Mouse (Mus musculus): ENCODE measurements around the gene Znrf2. TPM values are rescaled to one million over a fixed set of nuclear protein-coding genes. Genes with fewer than 3 reads are reported as not detected.
"Not testable (repeated sequence)": the region's sequence is repeated elsewhere in the genome, so short reads cannot be mapped to it uniquely, and the experiment has no call there.

Znrf2 gene
- total and polyA plus RNA-seq, 3 experiments, result 16.0 to 26.9 (median 18.3) TPM

GRCm38 (mm10) chr6:54819746-54820145 lies 3.0 kb downstream of the Znrf2 start:
- DNase-seq (ENCODE audit: extremely low read depth), result no peak
- dilution Hi-C loops (cut with MboI; ENCODE audit: extremely low pct_ligation_motif_present, extremely low pct_unique_long_range_greater_than_20kb, low sequenced_read_pairs), result no loop called here
- TF ChIP-seq NELFE (IDR thresholded peaks at IDR 0.05; ENCODE audit: low read depth, low read length), result no peak
- no peak for TF ChIP-seq RAD21 (IDR thresholded peaks at IDR 0.05; ENCODE audit: low read depth, low read length)
- TF ChIP-seq ELF1 (IDR thresholded peaks at IDR 0.05; ENCODE audit: low read depth, low read length), result no peak
- no peak for TF ChIP-seq E2F4 (IDR thresholded peaks at IDR 0.05; ENCODE audit: insufficient replicate concordance, low read depth, low read length)
- TF ChIP-seq ETS1 (conservative IDR thresholded peaks at IDR 0.05; ENCODE audit: low read depth, low read length), result no peak
- no peak for TF ChIP-seq PAX5 (IDR thresholded peaks at IDR 0.05; ENCODE audit: low read length)
- no peak for TF ChIP-seq ZC3H11A (IDR thresholded peaks at IDR 0.05; ENCODE audit: low read depth, low read length)
- no peak for TF ChIP-seq POLR2AphosphoS2 (IDR thresholded peaks at IDR 0.05; ENCODE audit: low read depth, low read length)
- TF ChIP-seq GABPA (IDR thresholded peaks at IDR 0.05; ENCODE audit: insufficient replicate concordance, low read depth, low read length), result no peak
- TF ChIP-seq BHLHE40 (IDR thresholded peaks at IDR 0.05; ENCODE audit: low read depth, low read length), result no peak
- no peak for TF ChIP-seq EP300 (IDR thresholded peaks at IDR 0.05; ENCODE audit: low read length)
- TF ChIP-seq JUN (IDR thresholded peaks at IDR 0.05; ENCODE audit: insufficient read depth, low read depth, low read length), result no peak
- no peak for TF ChIP-seq MAX (IDR thresholded peaks at IDR 0.05; ENCODE audit: low read length)
- TF ChIP-seq RCOR1 (conservative IDR thresholded peaks at IDR 0.05; ENCODE audit: low read depth, low read length), result no peak
- TF ChIP-seq MAZ (IDR thresholded peaks at IDR 0.05; ENCODE audit: low read depth, low read length), result no peak
- TF ChIP-seq NRF1 (IDR thresholded peaks at IDR 0.05; ENCODE audit: low read depth, low read length), result no peak
- no peak for TF ChIP-seq ZNF384 (IDR thresholded peaks at IDR 0.05; ENCODE audit: low read depth, low read length)
- TF ChIP-seq IRF4 (IDR thresholded peaks at IDR 0.05; ENCODE audit: low read depth, low read length), result no peak
- in situ Hi-C loops (cut with MboI; ENCODE audit: low pct_ligation_motif_present, low pct_unique_long_range_greater_than_20kb, low sequenced_read_pairs), result loop anchor here (10.0 kb wide), 1 partner anchor 95 kb away; no protein-coding TSS in a partner anchor
- peak overlapping the region; percentile 56; the same call in 1 of the 2 replicates for H3K9ac ChIP-seq (ENCODE audit: insufficient read depth, low read depth)
- H3K36me3 ChIP-seq (replicated peaks in 1 of 2; ENCODE audit: control insufficient read depth in 1 of 2, insufficient read depth in 1 of 2, low read length in 1 of 2), result peaks cover 0 to 23% of the 10 kb centered on the region in 2 experiments
- H3K4me3 ChIP-seq (replicated peaks in 1 of 3; ENCODE audit: low read depth in 2 of 3, low read length in 2 of 3, poor library complexity in 1 of 3), result peak overlapping the region in 1 of 3 experiments; percentile 70
- peak overlapping the region; percentile 69; the same call in 1 of the 2 replicates for H3K4me2 ChIP-seq (ENCODE audit: insufficient read depth, low read depth, poor library complexity, severe bottlenecking)
- no peaks in the 10 kb centered on the region for H3K27me3 ChIP-seq (replicated peaks)
- peaks cover 40% of the 10 kb centered on the region for H3K79me2 ChIP-seq (replicated peaks; ENCODE audit: control insufficient read depth, extremely low read depth, insufficient read depth, poor library complexity, severe bottlenecking)
- peaks cover 0 to 29% of the 10 kb centered on the region in 2 experiments; a peak in 3 of 4 replicates for H3K4me1 ChIP-seq (ENCODE audit: control insufficient read depth in 1 of 2, insufficient read depth in 2 of 2)
- peaks cover 5% of the 10 kb centered on the region for H3K9me3 ChIP-seq (replicated peaks; ENCODE audit: low read length)
- H3K27ac ChIP-seq (ENCODE audit: insufficient read depth, low read depth), result no peak overlapping the region

DNA sequence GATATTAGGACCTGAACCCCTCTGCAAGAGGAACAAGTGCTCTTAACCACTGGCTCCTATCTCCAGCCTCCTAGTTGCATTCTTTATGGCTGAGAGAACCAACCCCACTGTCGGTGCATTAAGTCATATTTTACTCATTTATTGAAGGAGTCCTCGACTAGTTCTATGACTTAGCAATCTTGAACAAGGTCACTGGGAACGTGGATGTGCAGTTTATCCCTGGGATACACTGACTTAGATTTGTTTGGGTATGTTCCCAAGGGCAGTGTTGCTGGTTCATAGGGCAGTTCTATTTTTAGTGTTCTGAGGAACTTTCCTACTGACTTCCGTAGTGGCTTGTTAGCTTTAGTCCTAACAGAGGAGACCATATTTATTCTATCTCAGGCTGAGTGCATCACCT lies 5.6 kb downstream of the Znrf2 start:
- H3K79me2 ChIP-seq (replicated peaks; ENCODE audit: control insufficient read depth, extremely low read depth, insufficient read depth, poor library complexity, severe bottlenecking), result peaks cover 46% of the 10 kb centered on the region
- H3K4me1 ChIP-seq (ENCODE audit: control insufficient read depth in 1 of 2, insufficient read depth in 2 of 2), result peaks cover 0 to 30% of the 10 kb centered on the region in 2 experiments; a peak in 2 of 4 replicates
- H3K9ac ChIP-seq (ENCODE audit: insufficient read depth, low read depth), result no peak overlapping the region
- TF ChIP-seq ZNF384 (IDR thresholded peaks at IDR 0.05; ENCODE audit: low read depth, low read length), result no peak
- no peak for TF ChIP-seq IRF4 (IDR thresholded peaks at IDR 0.05; ENCODE audit: low read depth, low read length)
- no peak for TF ChIP-seq RAD21 (IDR thresholded peaks at IDR 0.05; ENCODE audit: low read depth, low read length)
- no peak for TF ChIP-seq CHD2 (IDR thresholded peaks at IDR 0.05; ENCODE audit: low read length)
- TF ChIP-seq ETS1 (conservative IDR thresholded peaks at IDR 0.05; ENCODE audit: low read depth, low read length), result no peak
- TF ChIP-seq MAFK (IDR thresholded peaks at IDR 0.05; ENCODE audit: insufficient replicate concordance, low read length), result no peak
- no peak for TF ChIP-seq NELFE (IDR thresholded peaks at IDR 0.05; ENCODE audit: low read depth, low read length)
- TF ChIP-seq TCF12 (IDR thresholded peaks at IDR 0.05; ENCODE audit: low read depth, low read length), result no peak
- H3K4me3 ChIP-seq (replicated peaks in 1 of 3; ENCODE audit: low read depth in 2 of 3, low read length in 2 of 3, poor library complexity in 1 of 3), result no peak overlapping the region
- H3K4me2 ChIP-seq (ENCODE audit: insufficient read depth, low read depth, poor library complexity, severe bottlenecking), result no peak overlapping the region
- H3K27ac ChIP-seq (ENCODE audit: insufficient read depth, low read depth), result no peak overlapping the region
- dilution Hi-C loops (cut with MboI; ENCODE audit: extremely low pct_ligation_motif_present, extremely low pct_unique_long_range_greater_than_20kb, low sequenced_read_pairs), result no loop called here
- in situ Hi-C loops (cut with MboI; ENCODE audit: low pct_ligation_motif_present, low pct_unique_long_range_greater_than_20kb, low sequenced_read_pairs), result no loop called here
- H3K9me3 ChIP-seq (replicated peaks; ENCODE audit: low read length), result peaks cover 5% of the 10 kb centered on the region
- H3K27me3 ChIP-seq (replicated peaks), result no peaks in the 10 kb centered on the region
- peaks cover 0 to 34% of the 10 kb centered on the region in 2 experiments for H3K36me3 ChIP-seq (replicated peaks in 1 of 2; ENCODE audit: control insufficient read depth in 1 of 2, insufficient read depth in 1 of 2, low read length in 1 of 2)
- DNase-seq (ENCODE audit: extremely low read depth), result no peak

DNA sequence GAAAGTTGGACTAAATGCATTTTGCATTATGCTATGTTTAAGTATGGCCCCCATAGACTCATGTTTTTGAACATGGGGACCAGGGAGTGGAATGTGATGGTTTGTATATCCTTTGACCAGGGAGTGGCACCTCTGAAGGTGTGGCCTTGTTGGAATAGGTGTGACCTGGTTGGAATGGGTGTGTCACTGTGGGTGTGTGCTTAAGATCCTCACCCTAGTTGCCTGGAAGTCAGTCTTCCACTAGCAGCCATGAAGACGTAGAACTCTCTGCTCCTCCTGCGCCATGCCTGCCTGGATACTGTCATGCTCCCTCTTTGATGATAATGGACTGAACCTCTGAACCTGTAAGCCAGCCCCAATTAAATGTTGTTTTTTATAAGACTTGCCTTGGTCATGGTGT lies 7.8 kb downstream of the Znrf2 start:
- Histone ChIP-seq H3K4me1 (ENCODE audit: control insufficient read depth in 1 of 2, insufficient read depth in 2 of 2) (peaks cover 0 to 34% of the 10 kb centered on the region in 2 experiments; a peak in 2 of 4 replicates), H3K79me2 (replicated peaks; ENCODE audit: control insufficient read depth, extremely low read depth, insufficient read depth, poor library complexity, severe bottlenecking) (peaks cover 34% of the 10 kb centered on the region), H3K36me3 (replicated peaks in 1 of 2; ENCODE audit: control insufficient read depth in 1 of 2, insufficient read depth in 1 of 2, low read length in 1 of 2) (peaks cover 0 to 41% of the 10 kb centered on the region in 2 experiments)
- H3K27ac ChIP-seq (ENCODE audit: insufficient read depth, low read depth); DNase-seq (ENCODE audit: extremely low read depth); H3K4me2 ChIP-seq (ENCODE audit: insufficient read depth, low read depth, poor library complexity, severe bottlenecking); H3K27me3 ChIP-seq (replicated peaks); H3K4me3 ChIP-seq (replicated peaks in 1 of 3; ENCODE audit: low read depth in 2 of 3, low read length in 2 of 3, poor library complexity in 1 of 3); dilution Hi-C loops (cut with MboI; ENCODE audit: extremely low pct_ligation_motif_present, extremely low pct_unique_long_range_greater_than_20kb, low sequenced_read_pairs); H3K9me3 ChIP-seq (replicated peaks; ENCODE audit: low read length); H3K9ac ChIP-seq (ENCODE audit: insufficient read depth, low read depth); in situ Hi-C loops (cut with MboI; ENCODE audit: low pct_ligation_motif_present, low pct_unique_long_range_greater_than_20kb, low sequenced_read_pairs): not testable (repeated sequence)

Measured in CH12.LX (cell line).